Mouse (Mus musculus) embryonic facial prominence, embryonic 14.5 days (tissue): Measurements from ENCODE around the gene Srp14. TPM values are rescaled to one million over a fixed set of nuclear protein-coding genes. Genes with fewer than 3 reads are reported as not detected.

Source experiments
- ATAC-seq: fragments of 200-750 bp; cut with Nextera tagmentation; 2 replicates; pipeline ENCODE4 v1.8.0; 2017; ENCODE audit warnings: low read depth, moderate number of reproducible peaks, moderate TSS enrichment
- DNase-seq: peaks from one replicate; pipeline ENCODE4 v3.0.0-alpha.2; 2015; ENCODE audit warnings: low spot score
- H3K27ac ChIP-seq: fragments of 300-500 bp; sonication (generic); replicated peaks from 2 replicates; pipeline ENCODE4 v1.5.1; 2014; ENCODE audit warnings: low read depth, mild to moderate bottlenecking, low read length, moderate library complexity
- H3K27me3 ChIP-seq: fragments of 300-500 bp; sonication (generic); replicated peaks from 2 replicates; pipeline ENCODE4 v1.6.1; 2014; ENCODE audit warnings: low read length; ENCODE audit not compliant: control insufficient read depth, insufficient read depth
- H3K36me3 ChIP-seq: fragments of 300-500 bp; sonication (generic); 2 replicates; pipeline ENCODE4 v1.6.1; 2014; ENCODE audit warnings: low read length, mixed read lengths; ENCODE audit not compliant: control insufficient read depth, insufficient read depth
- H3K4me1 ChIP-seq: fragments of 300-500 bp; sonication (generic); 2 replicates; pipeline ENCODE4 v1.6.1; 2014; ENCODE audit warnings: antibody characterized with exemption, low read length; ENCODE audit not compliant: control insufficient read depth, insufficient read depth
- H3K4me2 ChIP-seq: fragments of 300-500 bp; sonication (generic); 2 replicates; pipeline ENCODE4 v1.6.1; 2014; ENCODE audit warnings: low read depth, mild to moderate bottlenecking, low read length, moderate library complexity, mixed read lengths
- H3K4me3 ChIP-seq: fragments of 300-500 bp; sonication (generic); 2 replicates; pipeline ENCODE4 v1.5.1; 2014; ENCODE audit warnings: low read depth, mild to moderate bottlenecking, low read length
- H3K9ac ChIP-seq: fragments of 300-500 bp; sonication (generic); 2 replicates; pipeline ENCODE4 v1.6.1; 2014; ENCODE audit warnings: low read depth, mild to moderate bottlenecking, low read length, moderate library complexity, mixed read lengths
- H3K9me3 ChIP-seq: fragments of 300-500 bp; sonication (generic); 2 replicates; pipeline ENCODE4 v1.6.1; 2016; ENCODE audit warnings: low read length; ENCODE audit not compliant: control insufficient read depth
- WGBS: fragments of 180-500 bp; shearing (Covaris S2); extraction: QIAGEN DNeasy Blood & Tissue Kit; methylation state at CpG from one replicate; pipeline ENCODE4 v1.1.7; 2014; 5-methylcytosine and 5-hydroxymethylcytosine counted together
- polyA plus RNA-seq: library from polyadenylated mRNA; unstranded; fragments of >200 nt; fragmentation: Nextera tagmentation; extraction: Ambion mirVana; gene quantifications from 2 replicates; pipeline ENCODE4 v1.2.1, GENCODE M21; 2014

The Srp14 gene
- polyA plus RNA-seq = 237 and 260 TPM in 2 replicates

DNA sequence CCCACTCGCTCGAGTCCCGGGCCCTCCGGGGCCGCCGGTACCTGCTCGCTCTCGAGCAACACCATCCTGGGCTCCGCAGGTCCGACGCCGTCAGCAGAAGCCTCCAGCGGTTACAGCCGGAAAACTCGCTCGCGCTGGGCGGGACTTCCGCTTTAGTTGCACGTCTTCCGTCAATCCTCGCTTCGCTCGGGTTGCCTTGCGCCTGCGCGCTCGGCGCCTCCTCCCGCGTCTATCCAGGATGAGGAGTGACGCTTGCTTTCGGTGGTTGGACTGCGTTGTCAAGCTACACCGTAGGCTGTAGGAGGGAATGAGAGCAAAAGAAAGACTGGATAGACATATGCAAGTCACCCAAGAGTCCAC is at the start of gene Srp14:
Gene Srp14, minus strand, starts transcription at position 162 of the 360 bp plus-strand sequence.
- ATAC-seq (peak; percentile 98), DNase-seq (peak; percentile 98)
- H3K4me3 ChIP-seq = peak within 1 kb of the TSS; percentile 94
- H3K4me2 ChIP-seq = peak within 1 kb of the TSS; percentile 73
- H3K27ac ChIP-seq = peak within 1 kb of the TSS; percentile 84
- H3K9ac ChIP-seq = peak within 1 kb of the TSS; percentile 91
- H3K4me1 ChIP-seq = peaks cover 12% of the 10 kb centered on the region
- H3K9me3 ChIP-seq = no peaks in the 10 kb centered on the region
- under 1% methylated on average over 27 of the region's 35 CpGs for WGBS
- H3K36me3 ChIP-seq = peaks cover 26% of the 10 kb centered on the region
- H3K27me3 ChIP-seq = no peaks in the 10 kb centered on the region

DNA sequence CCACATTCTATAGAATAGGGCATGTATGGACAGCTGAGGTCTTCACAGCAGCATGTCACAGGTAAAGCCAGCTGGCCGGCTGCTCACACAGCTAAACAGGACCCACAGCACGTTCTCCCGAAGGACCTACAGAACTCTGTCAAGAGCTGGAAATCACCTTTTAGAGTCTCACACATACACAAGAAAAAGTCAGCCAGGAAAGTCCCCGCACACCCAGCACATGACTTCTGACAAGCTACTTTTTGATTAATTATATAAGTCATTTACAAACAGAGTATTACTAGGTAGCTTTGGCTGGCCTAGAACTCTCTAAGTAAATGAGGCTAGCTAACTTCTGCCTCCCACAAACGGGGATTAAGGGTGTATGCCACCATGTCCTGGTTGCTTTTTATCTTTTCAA is 47.0 kb upstream of the Srp14 start:
- H3K4me1 ChIP-seq = peaks cover 36% of the 10 kb centered on the region

DNA sequence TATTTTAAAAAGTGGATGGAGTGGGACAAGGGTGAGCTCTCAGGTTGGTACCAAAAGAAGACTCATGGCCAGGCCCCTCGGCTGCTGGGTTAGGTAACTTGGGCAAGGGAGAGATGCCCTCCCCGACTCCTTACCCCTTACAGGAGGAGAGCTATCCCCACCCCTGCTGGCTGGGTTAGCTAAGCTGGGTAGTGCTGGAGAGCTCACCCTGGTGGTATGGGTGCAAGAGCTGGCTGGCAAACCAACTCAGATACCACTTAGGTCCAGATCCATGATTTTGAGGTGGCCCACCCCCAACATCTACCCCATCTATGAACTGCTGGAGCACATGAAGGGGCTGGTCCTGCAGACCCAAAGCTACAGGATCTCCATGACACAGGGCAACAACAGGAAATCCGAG is 45.3 kb upstream of the Srp14 start:
- Histone ChIP-seq H3K4me2 (no peak overlapping the region), H3K27ac (no peak overlapping the region), H3K9me3 (no peaks in the 10 kb centered on the region), H3K9ac (no peak overlapping the region), H3K4me3 (no peak overlapping the region), H3K36me3 (no peaks in the 10 kb centered on the region), H3K4me1 (peaks cover 39% of the 10 kb centered on the region), H3K27me3 (no peaks in the 10 kb centered on the region)
- ATAC-seq (no peak), DNase-seq (no peak)
- 81% methylated on average over 3 of the region's 3 CpGs for WGBS

More for the DNA sequence above, 47.0 kb upstream of the Srp14 start:
- 85% methylated on average over 5 of the region's 5 CpGs for WGBS
- Histone ChIP-seq H3K9ac (no peak overlapping the region), H3K4me2 (no peak overlapping the region), H3K9me3 (no peaks in the 10 kb centered on the region), H3K27ac (no peak overlapping the region), H3K27me3 (no peaks in the 10 kb centered on the region), H3K36me3 (peaks cover 3% of the 10 kb centered on the region), H3K4me3 (no peak overlapping the region)
- DNase-seq (no peak), ATAC-seq (no peak)

DNA sequence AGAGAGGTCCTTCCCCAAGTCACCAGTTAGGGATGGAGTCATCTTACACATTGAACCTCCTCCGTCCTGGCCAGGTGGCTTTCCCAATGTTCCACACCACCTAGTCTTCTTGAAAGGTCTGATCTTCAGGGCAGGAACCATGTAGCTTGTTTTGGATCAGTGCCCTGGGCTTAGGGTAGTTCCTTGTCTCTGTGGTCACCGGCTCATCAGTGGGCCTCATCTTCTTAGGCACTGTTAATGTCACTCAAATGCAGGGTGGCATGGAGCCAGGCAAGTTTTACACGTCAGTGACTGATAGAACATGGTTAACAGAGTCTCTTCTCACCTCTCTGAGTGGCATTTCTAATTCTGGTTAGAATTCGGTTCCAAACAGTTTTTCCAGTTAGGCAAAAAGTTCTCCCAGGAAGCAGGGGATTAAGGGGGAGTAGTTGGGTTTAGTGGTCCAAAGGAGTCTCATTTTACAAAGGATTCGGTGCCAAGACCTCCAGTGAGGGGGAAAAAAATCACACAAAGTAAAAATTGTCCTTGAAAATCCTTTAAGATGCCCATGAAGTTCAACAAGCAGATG is 43.7 kb upstream of the Srp14 start:
- Histone ChIP-seq H3K9ac (no peak overlapping the region), H3K27ac (peak overlapping the region; percentile 44; the same call in 1 of the 2 replicates), H3K4me2 (no peak overlapping the region), H3K9me3 (no peaks in the 10 kb centered on the region), H3K4me3 (no peak overlapping the region), H3K4me1 (peaks cover 36% of the 10 kb centered on the region), H3K27me3 (no peaks in the 10 kb centered on the region), H3K36me3 (no peaks in the 10 kb centered on the region)
- 0 out of 2 replicates have a peak, but pooled peaks have one; percentile 5 for ATAC-seq
- DNase-seq = peak; percentile 58
- WGBS = 31% methylated on average over 5 of the region's 5 CpGs

DNA sequence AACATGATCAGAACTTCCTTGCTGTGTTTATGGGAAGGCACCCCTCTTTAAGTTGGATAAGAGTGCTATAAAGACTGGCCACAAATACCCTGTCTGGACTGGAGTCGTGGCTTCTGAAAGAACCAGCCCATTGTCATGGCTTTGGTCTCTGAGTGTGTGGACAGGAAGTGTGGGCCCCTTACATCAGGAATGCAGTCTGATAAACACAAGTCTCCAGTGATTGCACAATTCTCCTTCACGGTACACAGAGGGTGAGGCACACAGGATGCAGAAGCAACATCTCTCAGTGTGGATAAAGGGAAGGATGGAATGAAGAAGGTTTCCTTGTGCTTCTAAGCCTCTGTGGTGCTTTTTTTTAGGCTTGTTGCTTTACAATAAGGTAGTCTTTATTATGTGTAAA is 42.8 kb upstream of the Srp14 start:
- H3K9ac ChIP-seq = no peak overlapping the region
- H3K27ac ChIP-seq = peak overlapping the region; percentile 44
- H3K4me2 ChIP-seq = no peak overlapping the region
- H3K4me1 ChIP-seq = peaks cover 36% of the 10 kb centered on the region
- no peaks in the 10 kb centered on the region for H3K9me3 ChIP-seq
- ATAC-seq (no peak), DNase-seq (no peak)
- WGBS = 11% methylated on average over 2 of the region's 2 CpGs
- H3K36me3 ChIP-seq = no peaks in the 10 kb centered on the region
- H3K4me3 ChIP-seq = no peak overlapping the region
- no peaks in the 10 kb centered on the region for H3K27me3 ChIP-seq

- peak overlapping the region; percentile 71 for H3K27ac ChIP-seq
- peak overlapping the region; percentile 43; the same call in 1 of the 2 replicates for H3K9ac ChIP-seq
- no peaks in the 10 kb centered on the region for H3K9me3 ChIP-seq
- H3K4me2 ChIP-seq = peak overlapping the region; percentile 12; the same call in 1 of the 2 replicates
- peak; percentile 89 for DNase-seq
- H3K36me3 ChIP-seq = no peaks in the 10 kb centered on the region
- ATAC-seq = peak; percentile 92
- 31% methylated on average over 9 of the region's 9 CpGs for WGBS
- H3K4me3 ChIP-seq = no peak overlapping the region
- H3K4me1 ChIP-seq = peaks cover 36% of the 10 kb centered on the region
- no peaks in the 10 kb centered on the region for H3K27me3 ChIP-seq
These were observed 40.8 kb upstream of the Srp14 start for GRCm38 (mm10) chr2:118520042-118520933.

DNA sequence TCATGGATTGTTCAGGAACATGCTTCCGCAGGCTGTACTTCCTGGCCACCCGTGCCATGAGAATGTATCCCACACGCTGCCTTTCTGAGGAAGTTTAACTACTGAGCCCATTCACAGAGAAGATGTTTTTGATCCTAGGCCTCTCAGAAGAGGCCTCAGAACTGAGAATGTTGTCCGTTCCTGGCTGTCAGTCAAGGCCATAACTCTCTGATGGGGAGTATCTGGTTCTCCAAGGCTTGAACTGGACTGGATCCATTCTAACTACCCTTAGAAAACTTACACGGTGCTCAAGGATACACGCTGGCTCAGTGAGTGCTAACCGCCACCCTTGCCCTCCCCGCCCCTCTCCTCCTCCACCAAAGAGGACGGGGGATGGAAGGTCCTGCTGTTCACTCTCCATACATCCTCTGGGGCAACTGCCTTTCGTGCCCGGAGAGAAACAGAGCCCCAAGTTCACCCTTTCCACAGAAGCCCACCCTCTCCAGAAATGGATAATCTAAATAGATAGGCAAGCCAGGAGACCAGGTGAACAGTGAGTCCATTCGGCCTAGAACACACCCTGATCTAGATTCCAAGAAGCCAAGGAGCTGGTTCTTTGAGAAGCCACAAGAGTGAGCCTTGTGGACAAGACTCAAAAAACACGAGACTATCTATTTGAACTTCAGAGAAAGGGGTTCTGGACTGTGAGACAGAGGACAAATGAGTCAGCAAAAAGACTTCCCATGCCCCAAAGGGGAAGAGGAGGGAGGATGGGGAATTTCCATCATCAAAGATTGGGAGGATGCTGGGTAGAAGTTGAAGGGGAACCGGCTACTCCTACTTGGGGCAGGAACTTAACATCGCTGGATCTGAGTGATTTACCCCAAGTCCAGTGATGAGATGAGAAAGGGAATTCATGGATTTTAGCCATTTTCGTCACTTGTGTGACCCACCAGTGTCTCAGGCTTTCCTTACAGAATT is 33.2 kb upstream of the Srp14 start:
- WGBS = 81% methylated on average over 16 of the region's 16 CpGs
- H3K9ac ChIP-seq = no peak overlapping the region
- H3K4me3 ChIP-seq = no peak overlapping the region
- no peaks in the 10 kb centered on the region for H3K9me3 ChIP-seq
- no peak overlapping the region for H3K27ac ChIP-seq
- no peaks in the 10 kb centered on the region for H3K27me3 ChIP-seq
- no peaks in the 10 kb centered on the region for H3K36me3 ChIP-seq
- H3K4me1 ChIP-seq = peaks cover 23% of the 10 kb centered on the region
- no peak overlapping the region for H3K4me2 ChIP-seq
- ATAC-seq = no peak
- DNase-seq = no peak

DNA sequence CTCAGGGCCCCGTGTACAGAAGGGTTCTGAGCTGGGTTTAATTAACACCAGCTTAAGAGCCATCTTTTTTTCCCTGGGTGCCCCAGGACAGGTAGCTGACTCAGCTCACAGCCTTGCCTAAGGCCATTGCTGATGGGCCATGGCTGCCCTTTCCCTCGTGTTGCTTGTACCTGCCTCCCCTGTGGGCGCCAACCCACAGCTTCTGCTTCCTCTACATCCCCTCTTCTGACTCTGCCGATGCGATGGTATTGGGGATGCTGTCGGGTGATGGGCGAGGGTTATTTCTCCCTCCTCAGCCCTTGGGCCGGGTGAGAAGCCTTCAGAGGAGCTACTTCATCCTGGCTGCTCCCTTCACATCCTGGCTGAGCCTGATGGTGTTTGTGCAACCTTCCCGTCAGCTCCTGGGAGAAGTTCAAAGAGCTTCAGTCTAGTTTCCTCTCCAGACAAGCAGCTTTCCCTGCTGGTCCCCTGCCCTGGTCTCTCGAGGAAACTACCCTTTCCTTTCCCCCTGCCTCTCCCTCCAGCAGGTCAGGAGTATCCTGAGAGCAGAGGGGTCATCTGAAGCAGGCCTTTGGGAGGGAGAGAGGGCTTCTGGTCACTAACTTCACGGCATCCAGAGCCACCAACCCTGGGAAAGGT is 32.4 kb upstream of the Srp14 start:
- H3K9me3 ChIP-seq = no peaks in the 10 kb centered on the region
- DNase-seq (no peak), ATAC-seq (no peak)
- H3K4me3 ChIP-seq = no peak overlapping the region
- no peak overlapping the region for H3K4me2 ChIP-seq
- H3K36me3 ChIP-seq = no peaks in the 10 kb centered on the region
- H3K4me1 ChIP-seq = peaks cover 23% of the 10 kb centered on the region
- H3K27me3 ChIP-seq = no peaks in the 10 kb centered on the region
- no peak overlapping the region; the same call in 1 of the 2 replicates for H3K27ac ChIP-seq
- WGBS = 40% methylated on average over 11 of the region's 11 CpGs
- H3K9ac ChIP-seq = no peak overlapping the region
